Mouse (Mus musculus): ENCODE measurements at regions not wholly inside any gene's neighbourhood (a gene's known extent, or its start where the extent isn't known, plus 50 kb on each side); places are given as distances from the start of the nearest gene placed in this dataset.

DNA sequence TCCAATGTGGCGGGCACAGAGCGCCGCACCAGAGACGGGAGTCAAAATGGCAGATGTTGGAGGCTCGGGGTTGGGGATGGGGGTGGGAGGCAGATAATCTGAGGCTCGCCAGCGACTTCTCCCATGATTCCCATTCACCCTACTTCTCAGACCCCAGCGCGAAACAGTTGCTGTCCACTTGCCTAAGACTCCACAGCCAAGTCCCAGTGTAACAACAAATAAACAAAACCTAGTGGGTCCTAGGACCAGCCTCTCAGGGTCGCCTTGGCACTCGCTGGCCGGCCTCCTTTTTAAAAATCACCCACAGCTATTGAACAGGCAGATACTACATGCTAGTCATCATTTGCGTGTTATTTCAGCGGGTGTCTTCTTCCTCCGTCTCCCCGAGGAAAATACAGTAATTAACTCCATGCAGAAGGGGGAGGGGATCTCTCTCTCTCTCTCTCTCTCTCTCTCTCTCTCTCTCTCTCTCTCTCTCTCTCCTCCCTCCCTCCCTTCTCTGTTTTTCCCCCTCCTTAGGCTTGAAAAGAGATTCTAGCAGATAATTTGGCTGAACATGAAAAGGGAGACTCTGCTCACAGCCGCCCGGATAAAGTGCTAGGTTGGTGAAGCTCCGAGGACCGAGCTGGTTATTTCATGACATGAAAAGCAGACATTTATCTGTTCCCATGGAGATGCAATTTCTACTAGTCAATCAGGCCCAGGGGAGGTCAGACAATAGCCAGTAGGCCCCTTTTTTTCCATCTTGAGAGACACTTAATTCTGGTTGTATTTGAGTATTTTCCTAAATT, 71.9 kb upstream of the Zfp217 start:
- peak; percentile 53 for DNase-seq (ENCODE audit: low spot score)

DNA sequence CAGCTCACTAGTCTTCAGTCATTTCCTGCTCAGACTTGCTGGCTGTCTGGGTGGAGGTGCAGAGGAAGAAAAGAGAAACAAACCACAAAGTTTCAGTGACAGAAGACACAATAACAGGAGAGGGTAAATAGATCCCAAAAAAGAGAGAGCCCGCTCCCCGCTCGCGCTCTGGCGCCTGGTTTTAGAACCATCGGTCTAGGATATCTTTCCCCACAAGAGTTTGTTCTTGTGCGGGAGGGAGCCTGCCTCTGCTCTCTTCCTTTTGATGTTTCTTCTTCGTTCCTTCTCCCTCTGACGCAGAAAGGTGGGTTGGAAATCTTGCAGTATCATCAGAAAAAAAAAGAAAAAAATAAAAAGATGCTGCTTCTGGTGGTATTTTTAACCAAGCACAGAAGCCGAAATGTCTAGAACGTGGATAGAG, 71.3 kb upstream of the Zfp217 start:
- DNase-seq (ENCODE audit: low spot score), result no peak

DNA sequence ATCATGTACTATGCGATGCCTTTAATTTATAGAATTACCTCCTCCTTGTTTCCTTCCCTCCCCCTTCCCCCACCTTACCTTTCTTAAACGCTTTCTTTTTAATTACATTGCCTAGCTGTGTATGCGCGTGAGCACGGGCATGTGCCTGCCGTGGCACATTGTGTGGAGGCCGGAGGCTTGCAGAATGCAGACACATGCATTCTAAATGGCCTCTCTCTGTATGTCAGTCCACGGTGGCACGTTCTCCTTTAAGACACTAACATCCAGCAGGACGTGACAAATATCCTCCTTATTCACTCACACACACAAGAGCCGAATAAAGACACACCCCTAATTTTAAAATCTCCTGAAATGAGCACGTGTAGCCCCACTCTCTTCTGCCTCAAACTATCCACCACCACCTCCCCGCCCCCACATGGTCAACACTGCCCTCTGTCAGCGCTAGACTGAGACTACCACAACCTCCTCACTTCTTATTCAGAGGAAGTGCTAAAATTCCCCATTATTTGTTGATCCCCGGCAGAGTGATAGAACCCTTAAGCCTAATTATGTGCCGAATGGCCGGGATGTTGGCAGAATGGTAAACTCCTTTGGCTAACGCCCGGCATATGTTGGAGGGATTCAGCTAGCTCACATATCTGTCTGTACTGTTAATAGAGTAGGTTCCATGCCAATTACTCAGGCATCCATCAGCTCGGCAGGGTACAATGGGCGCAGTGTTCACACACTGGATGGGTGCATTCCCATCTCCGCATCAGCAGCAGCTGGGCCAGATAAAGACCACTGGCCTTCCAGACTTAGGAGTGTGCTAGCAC, 70.5 kb upstream of the Zfp217 start:
- DNase-seq (ENCODE audit: low spot score), result peak; percentile 80

DNA sequence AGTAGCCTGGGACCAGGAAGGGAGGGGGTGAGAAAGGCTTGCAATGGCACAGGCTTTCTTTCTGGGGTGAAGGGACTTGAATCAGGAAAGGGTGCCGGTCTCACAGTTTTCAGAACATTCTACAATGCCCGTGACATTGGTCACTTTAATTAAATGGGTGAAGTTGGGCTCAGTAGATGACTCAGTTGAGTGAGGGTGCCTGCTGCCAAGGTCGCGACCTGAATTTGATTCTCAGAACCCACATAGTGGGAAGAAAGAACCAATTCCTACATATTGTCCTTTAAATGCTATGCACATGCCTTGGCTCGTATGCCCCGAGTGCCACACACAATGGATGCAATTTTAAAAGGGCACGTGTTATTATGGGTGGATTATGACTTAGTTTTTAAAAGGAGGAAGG, 68.4 kb upstream of the Zfp217 start:
- DNase-seq (ENCODE audit: low spot score), result no peak

DNA sequence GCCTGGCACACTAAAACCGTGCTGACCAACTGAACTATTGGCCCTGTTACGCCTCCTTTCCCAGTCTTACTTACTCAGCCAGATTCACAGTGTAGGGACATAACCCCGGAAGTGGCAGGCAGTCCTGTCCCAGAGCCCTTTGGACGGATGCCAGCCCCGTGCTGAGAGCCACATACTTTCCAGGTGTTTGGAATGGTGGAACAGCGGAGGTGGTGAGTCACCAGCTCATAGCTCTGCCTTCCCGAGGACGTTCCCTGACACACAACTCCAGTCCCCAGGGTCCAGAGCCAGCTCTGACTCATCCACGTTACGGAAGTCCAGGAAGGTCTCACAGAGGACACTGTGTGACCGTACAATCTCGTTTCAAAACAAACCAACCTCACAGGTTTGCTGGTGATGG, 61.2 kb upstream of the Zfp217 start:
- no peak for DNase-seq (ENCODE audit: low spot score)

DNA sequence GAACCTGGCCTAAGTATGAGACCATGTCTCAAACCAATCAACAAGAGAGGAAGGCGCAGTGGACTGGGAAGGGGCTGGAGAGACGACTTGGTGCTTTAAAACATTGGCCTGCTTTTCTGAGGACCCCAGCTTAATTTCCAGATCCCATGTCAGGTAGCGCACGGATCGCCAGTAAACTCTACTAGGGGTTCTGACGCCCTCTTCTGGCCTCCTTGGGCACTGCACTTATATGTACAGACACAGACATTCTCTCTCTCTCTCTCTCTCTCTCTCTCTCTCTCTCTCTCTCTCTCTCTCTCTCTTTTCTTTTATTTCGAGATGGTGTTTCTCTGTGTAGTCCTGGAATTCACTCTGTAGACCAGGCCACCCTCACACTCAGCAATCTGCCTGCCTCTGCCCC, 60.0 kb upstream of the Zfp217 start:
- DNase-seq (ENCODE audit: low spot score), result no peak

DNA sequence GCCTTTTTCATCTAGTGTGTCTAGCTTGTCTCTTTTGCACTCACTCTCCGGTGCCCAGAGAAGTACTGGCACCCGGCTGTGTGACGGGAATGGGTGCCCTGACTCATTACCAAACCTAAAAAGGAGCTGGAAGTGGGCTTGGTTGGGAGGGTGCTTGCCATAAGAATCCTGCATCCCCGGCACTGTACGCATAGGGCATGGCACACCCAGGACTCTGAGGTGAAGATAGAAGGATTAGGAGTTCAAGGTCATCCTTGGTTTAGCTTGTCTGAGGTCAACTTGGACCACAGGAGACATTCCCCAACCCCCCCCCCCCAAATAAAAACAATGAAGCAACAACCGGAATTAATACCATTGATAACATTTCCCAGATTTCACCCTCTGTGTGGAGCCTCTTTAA, 59.5 kb upstream of the Zfp217 start:
- no peak for DNase-seq (ENCODE audit: low spot score)

DNA sequence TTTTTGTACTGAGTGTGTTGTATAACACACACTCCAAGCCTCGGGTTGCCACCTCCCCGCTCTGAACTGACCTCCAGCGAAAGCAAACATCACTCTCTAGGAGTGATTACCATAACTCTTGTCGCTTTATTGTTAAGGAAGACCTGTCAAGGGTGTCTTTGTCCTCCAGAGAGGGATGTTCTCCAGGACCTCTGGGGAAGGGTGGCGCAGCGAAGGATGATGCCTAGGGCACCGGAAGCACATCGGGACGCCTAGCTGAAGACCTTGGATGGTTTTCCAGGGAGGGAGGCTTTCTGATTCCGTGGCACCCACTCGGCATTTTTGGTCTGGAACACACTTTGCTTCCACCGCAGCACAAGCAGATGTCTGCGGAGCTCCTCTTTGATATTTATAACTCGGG, 59.0 kb upstream of the Zfp217 start:
- no peak for DNase-seq (ENCODE audit: low spot score)

DNA sequence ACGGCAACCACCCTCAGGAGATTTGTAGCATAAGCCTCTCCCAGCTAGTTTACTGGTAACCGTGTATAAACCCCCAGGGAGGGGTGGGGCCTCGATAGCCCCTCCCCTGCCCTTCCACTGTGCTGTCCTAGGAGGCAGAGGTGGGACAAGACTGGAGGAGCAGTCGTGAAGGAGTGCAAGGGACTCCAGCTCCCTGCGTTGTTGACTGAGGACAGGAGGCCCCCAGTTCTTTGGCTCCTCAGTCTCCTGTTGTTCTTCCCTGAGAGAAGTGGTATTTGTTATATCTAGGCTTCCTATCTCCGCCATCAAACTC, 58.5 kb upstream of the Zfp217 start:
- peak; percentile 51 for DNase-seq (ENCODE audit: low spot score)

DNA sequence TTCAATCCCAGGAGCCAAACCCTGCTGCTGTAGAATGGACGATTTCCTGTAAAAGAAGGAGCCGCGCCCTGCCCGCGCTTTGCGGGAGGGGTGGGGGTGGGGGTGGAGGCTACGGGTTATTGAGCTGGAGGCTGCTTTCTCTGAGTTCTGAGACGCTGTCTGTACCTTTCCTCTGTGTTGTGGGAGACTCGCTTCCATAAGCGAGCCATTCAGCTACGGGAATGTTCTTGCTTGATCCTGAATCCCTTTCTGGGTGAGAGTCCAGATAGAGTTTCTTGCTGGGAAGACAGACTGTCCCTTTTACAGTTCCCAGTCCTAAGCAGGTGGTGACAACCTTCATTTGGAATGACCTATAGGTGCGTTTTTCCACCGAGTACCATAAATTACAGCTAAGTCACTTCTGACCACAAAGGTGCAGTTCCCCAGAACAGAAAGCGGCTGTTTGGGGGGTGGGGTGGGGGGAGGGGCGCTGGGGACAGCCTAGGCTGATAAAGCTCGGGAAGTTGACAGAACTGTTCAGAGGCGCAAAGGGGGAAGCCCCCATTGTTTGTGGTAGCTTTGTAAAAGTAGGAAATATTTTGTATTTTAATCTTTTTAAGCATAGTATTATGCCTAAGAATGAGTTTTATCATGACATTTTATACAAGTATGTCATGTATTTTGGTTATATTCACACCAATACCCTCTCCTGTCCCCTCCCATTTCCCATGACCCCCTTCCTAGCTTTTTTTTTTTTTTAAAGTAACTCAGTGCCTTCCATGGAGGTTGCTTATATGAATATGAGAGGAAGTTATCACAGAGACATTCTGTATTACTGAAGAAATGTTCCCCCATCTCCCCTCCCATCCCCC, 57.9 kb upstream of the Zfp217 start:
- DNase-seq (ENCODE audit: low spot score), result peak; percentile 31

DNA sequence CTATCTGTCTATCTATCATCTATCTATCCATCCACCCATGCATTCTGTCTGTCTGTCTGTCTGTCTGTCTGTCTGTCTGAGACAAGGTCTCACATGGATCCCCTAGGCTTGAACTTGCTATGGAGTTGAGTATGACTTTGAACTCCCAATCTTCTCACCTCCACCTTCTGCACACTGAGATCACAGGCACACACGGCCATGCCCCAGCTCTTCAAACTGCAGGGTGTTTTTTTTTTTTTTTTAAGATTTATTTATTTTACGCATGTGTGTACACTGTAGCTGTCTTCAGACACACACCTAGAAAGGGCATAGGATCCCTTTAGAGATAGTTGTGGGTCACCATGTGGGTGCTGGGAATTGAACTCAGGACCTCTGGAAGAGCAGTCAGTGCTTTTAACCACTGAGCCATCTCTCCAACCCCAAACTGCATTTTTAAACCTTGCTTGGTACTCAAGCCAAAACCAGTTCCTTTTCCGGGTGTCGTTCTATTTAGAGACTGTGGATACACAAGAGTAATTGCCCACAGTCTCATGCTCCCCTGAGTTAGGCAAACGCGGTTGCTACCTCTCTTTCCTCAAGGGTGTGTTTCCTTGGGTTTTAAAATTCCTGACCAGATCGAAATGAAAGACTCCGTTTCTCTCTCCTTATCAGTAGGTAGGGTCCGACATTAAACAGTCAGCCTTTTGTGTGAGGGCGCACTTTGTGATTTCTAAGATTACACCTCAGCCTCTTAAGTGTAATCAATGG, 57.0 kb upstream of the Zfp217 start:
- no peak for DNase-seq (ENCODE audit: low spot score)

DNA sequence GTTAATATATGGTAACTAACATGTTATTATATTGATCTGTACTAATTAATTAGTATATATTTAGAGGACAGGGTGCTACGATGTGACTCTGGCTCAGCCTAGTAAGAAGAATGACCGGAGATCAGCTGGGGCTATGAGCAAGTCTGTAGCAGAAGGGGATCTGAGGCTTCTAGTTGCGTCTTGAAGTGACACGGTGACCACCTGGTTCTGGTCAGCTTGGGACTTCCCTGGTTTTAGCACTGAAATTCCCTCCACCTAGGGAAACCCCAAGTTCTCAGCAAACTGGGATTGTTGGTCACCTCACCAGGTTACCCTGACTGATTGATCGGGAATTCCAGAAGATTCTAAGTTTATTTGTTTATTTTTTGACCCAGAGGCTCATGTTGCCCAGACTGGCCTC, 55.6 kb upstream of the Zfp217 start:
- DNase-seq (ENCODE audit: low spot score), result no peak

DNA sequence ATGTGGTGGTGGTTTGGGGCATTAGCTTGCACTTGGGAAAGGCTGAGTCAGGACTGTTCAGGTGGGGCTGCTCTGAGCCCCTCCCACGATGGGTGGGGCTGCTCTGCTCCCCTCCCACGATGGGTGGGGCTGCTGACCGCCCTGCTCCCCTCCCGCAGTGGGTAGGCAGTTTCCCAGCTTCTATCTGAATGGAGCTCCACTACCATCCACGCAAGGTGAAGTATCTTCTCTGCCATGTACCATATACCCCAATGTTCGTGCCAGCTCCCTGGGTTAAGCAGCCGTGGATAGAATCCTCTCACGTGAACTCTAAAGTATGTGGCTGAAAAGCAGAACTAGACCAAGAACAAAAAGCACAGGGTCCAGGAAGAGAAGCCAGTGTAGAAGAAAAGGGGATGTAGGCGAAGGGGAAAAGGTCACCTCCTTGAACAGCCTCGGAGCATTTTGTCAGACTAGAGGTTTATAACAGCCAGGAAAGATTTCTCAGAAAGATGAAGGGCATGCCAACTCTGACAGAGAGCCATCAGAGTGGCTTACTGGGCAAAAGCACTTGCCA, 54.0 kb upstream of the Zfp217 start:
- DNase-seq (ENCODE audit: low spot score), result no peak

All from embryo, embryonic 10 days (tissue).